Mouse (Mus musculus): Measurements from ENCODE around the gene Scgb1b30. TPM values are rescaled to one million over a fixed set of nuclear protein-coding genes. Genes with fewer than 3 reads are reported as not detected.

The Scgb1b30 gene
- not detected for polyA plus RNA-seq (2017; shearing (Covaris generic))

GRCm38 (mm10) chr7:34094911-34095481 lies at the start of gene Scgb1b30:
Scgb1b30 (plus strand) TSS chr7:34095431.

GRCm38 (mm10) chr7:34133117-34133762 lies 38.0 kb downstream of the Scgb1b30 start, which contains the start of gene Wtip:
Wtip (minus strand) TSS chr7:34133268.

Other genes starting within 250 kb of the Scgb1b30 start
- gene Scgb2b26, start 150.4 kb upstream of the Scgb1b30 start, polyA plus RNA-seq (2017; shearing (Covaris generic)) = not detected
- gene Scgb2b27, start 81.5 kb upstream of the Scgb1b30 start, polyA plus RNA-seq (2017; shearing (Covaris generic)) = not detected
- not detected for gene Scgb1b27, start 73.9 kb upstream of the Scgb1b30 start, polyA plus RNA-seq (2017; shearing (Covaris generic))
- not detected for gene Wtip, start 37.8 kb downstream of the Scgb1b30 start, polyA plus RNA-seq (2017; shearing (Covaris generic))
- 95.1 TPM for gene Uba2, start 74.2 kb downstream of the Scgb1b30 start, polyA plus RNA-seq (2017; shearing (Covaris generic))
- gene Pdcd2l, start 101.2 kb downstream of the Scgb1b30 start, polyA plus RNA-seq (2017; shearing (Covaris generic)) = 33.5 TPM
- 259 TPM for gene Gpi1, start 134.9 kb downstream of the Scgb1b30 start, polyA plus RNA-seq (2017; shearing (Covaris generic))
- 2.3 TPM for gene Gm6096, start 155.6 kb downstream of the Scgb1b30 start, polyA plus RNA-seq (2017; shearing (Covaris generic))
- gene 4931406P16Rik, start 218.1 kb downstream of the Scgb1b30 start, polyA plus RNA-seq (2017; shearing (Covaris generic)) = 41.8 TPM